Mouse (Mus musculus): ENCODE results near the gene Teddm2. TPM values are rescaled to one million over a fixed set of nuclear protein-coding genes. Genes with fewer than 3 reads are reported as not detected.
A peak's percentile ranks its signal among the peaks of the same experiment; 100 is the strongest.

Teddm2 gene
- 0.35 and 0.78 TPM in 2 replicates for polyA plus RNA-seq (2015; fragmentation: Nextera tagmentation; extraction: Ambion mirVana)

DNA sequence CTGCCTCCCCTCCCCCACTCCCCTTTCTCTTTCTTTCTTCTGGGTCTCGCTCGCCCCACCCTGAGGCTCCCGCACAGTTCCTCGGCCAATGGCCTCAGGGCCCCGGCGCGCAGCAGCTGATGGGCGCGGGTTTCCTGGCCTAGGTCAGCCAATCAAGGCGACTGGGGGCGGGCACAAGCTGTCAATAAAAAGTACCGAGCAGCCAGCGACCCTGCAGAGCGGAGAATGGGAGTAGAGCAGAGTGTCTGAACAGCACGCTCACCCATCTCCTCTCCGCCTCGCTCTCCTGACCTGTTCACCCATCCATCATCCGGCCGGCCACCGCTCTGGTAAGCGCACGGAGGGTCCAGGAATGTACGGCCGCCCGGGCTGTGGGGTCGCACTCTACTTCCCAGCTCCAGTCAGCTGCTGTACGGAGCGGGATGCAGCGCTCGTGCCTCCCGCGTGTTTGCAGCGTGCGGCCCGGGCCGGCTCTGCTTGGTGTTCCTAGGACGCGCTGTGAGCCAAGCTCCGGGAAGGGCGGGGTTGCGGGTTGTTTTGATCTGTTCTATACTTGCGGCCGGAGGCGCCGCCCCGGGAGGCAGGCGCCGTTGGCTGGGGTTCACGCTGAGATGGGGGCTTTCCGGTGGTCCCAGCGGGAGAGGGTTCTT, at the start of gene Teddm2, which contains the start of gene Glul:
TSS of gene Teddm2 (minus strand) at position 498 of the 650 bp plus-strand sequence.
TSS of gene Glul (plus strand) at position 214 of the 650 bp plus-strand sequence.
- Histone ChIP-seq H3K4me1 (peaks cover 26% of the 10 kb centered on the region), H3K4me2 (peak within 1 kb of the TSS; percentile 82), H3K36me3 (peaks cover 22% of the 10 kb centered on the region), H3K27me3 (no peaks in the 10 kb centered on the region), H3K4me3 (peak within 1 kb of the TSS; percentile 79), H3K9ac (peak within 1 kb of the TSS; percentile 84), H3K9me3 (no peaks in the 10 kb centered on the region), H3K27ac (peak within 1 kb of the TSS; percentile 97)
- WGBS = under 1% methylated on average over 51 of the region's 51 CpGs
- ATAC-seq (ENCODE audit: insufficient number of reproducible peaks, low FRiP score, low TSS enrichment, low read depth) = peak; percentile 95

DNA sequence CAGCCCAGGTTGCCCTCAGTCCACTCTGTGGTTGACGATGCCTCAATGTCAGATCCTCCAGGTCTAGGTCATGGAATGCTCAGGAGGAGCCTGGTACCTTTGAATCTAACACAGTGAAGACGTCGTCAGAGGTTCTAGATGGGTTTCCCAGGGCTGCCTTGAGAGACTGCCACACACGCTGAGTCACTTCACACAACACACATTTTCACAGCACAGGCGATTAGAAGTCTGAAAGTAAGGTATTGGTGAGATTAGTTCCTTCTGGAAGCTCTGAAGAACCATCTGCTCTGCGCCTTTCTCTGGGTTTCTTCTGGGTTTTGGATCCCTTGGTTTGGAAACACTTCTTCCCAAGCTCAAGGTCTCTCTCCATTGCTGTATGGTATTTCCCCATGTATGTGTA, 47.8 kb upstream of the Teddm2 start:
- Histone ChIP-seq H3K4me1 (no peaks in the 10 kb centered on the region), H3K36me3 (no peaks in the 10 kb centered on the region), H3K9me3 (no peaks in the 10 kb centered on the region), H3K4me2 (no peak overlapping the region), H3K27ac (no peak overlapping the region), H3K4me3 (no peak overlapping the region), H3K27me3 (no peaks in the 10 kb centered on the region), H3K9ac (no peak overlapping the region)
- 82% methylated on average over 6 of the region's 6 CpGs for WGBS
- no peak for ATAC-seq (ENCODE audit: insufficient number of reproducible peaks, low FRiP score, low TSS enrichment, low read depth)

DNA sequence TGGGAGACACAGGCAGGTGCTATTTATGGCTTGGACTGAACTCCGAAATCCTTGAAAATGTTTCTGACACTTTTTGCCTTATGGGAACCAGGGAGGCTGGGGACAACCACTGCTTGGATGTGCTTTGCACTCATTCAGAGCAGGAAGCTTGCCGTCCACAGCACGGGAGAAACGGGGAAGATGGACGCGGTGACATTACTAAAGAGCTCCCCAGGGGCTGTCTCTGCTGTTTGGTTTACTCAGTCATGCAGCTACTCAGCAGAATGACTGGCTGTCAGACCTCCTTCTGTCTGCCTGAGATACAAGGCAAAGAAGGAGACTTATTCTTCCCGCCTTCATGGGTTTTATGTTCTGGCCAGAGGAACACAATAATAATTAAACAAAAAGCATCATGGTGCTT, 46.9 kb upstream of the Teddm2 start:
- 69% methylated on average over 7 of the region's 7 CpGs for WGBS
- no peak overlapping the region for H3K4me3 ChIP-seq
- H3K9me3 ChIP-seq = no peaks in the 10 kb centered on the region
- no peaks in the 10 kb centered on the region for H3K27me3 ChIP-seq
- no peak for ATAC-seq (ENCODE audit: insufficient number of reproducible peaks, low FRiP score, low TSS enrichment, low read depth)
- H3K27ac ChIP-seq = no peak overlapping the region
- H3K4me1 ChIP-seq = no peaks in the 10 kb centered on the region
- H3K9ac ChIP-seq = no peak overlapping the region
- no peak overlapping the region for H3K4me2 ChIP-seq
- no peaks in the 10 kb centered on the region for H3K36me3 ChIP-seq

DNA sequence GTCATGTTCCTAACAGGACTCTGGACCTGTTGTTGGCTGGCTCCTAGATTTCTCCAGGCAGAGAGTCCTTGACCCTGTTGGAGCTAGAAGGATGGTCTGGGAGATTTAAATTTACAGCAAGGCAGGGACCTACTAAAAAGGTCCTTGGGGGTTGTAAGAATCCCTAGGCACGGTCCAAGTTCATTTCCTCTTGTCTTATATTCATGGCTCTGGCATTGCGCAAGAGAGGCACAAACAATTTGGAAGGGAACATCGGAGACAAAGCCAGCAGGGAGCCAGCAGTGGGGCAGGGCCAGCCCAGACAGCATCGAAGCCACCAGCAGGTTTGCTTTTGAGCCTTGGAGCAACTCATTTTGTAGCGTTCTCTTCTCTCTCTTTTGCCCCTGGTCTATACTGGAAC, 45.2 kb upstream of the Teddm2 start:
- H3K27ac ChIP-seq = no peak overlapping the region
- no peaks in the 10 kb centered on the region for H3K27me3 ChIP-seq
- H3K9me3 ChIP-seq = no peaks in the 10 kb centered on the region
- H3K9ac ChIP-seq = no peak overlapping the region
- no peaks in the 10 kb centered on the region for H3K36me3 ChIP-seq
- H3K4me3 ChIP-seq = no peak overlapping the region
- ATAC-seq (ENCODE audit: insufficient number of reproducible peaks, low FRiP score, low TSS enrichment, low read depth) = no peak
- H3K4me1 ChIP-seq = no peaks in the 10 kb centered on the region
- no peak overlapping the region for H3K4me2 ChIP-seq
- WGBS = 75% methylated on average over 5 of the region's 5 CpGs

DNA sequence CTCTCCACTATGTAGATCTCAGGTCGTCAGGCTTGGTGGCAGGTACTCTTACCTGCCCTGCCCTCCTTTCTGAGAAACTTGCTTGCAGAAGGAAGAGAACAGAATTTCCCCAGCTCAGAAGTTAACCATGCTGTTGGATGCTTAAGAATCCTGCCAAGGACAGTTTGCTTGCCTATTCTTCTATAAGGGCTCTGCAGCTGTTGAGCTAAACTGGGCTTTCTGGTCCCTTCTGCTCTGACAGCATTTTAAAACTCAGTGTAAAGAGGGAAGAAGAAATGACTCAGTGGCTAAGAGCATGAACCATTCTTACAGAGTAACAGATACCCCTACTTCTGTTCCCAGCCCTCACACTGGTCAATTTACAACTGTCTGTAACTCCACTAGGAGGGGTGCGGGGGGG, 41.0 kb upstream of the Teddm2 start:
- Histone ChIP-seq H3K4me2 (no peak overlapping the region), H3K9me3 (no peaks in the 10 kb centered on the region)
- no peak for ATAC-seq (ENCODE audit: insufficient number of reproducible peaks, low FRiP score, low TSS enrichment, low read depth)

DNA sequence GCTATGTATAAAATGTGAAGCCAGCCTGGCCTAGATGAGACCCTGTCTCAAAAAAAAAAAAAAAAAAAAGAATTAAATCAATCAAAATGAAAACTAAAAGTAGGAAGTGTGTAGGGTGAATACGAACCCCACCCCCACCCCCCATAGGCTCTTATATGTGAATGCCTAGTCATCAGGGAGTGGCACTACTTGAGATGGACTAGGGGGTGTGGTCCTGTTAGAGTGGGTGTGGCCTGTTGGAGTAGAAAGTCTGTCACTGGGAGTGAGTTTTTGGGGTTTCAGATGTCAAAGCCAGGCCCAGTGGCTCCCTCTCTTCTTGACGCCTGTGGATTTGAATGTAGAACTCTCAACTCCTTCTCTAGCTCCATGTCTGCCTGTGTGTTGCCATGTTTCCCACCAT, 37.0 kb upstream of the Teddm2 start:
- H3K4me2 ChIP-seq = no peak overlapping the region
- no peaks in the 10 kb centered on the region for H3K36me3 ChIP-seq

More for the DNA sequence above, 41.0 kb upstream of the Teddm2 start:
- Histone ChIP-seq H3K4me3 (no peak overlapping the region), H3K4me1 (no peaks in the 10 kb centered on the region), H3K27ac (no peak overlapping the region), H3K27me3 (no peaks in the 10 kb centered on the region), H3K36me3 (no peaks in the 10 kb centered on the region), H3K9ac (no peak overlapping the region)
- 76% methylated on average over 2 of the region's 2 CpGs for WGBS

DNA sequence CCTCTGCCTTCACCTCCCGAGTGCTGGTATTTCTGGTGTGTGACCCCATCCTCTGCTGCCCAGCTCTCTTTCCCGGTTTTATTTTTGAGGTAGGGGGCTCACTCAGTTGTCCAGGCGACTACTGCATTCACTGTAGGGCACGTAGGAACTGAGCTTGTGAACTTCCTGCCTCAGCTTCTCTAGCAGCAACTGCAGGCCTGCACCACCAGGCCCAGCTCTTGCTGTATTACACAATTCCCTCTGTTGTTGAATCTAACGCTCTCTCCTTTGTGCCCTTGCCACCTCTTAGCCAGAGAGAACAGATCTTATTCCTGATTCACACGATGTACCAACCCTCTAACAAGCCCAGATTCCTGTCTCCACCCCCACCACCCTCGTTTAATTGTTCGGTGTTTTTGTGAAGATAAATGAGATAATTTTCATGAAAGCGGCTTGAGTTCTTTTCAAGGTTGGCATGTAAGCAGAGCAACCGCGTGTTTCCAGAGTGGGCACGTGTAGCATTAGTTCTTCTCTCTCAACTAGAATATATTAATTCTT, 35.9 kb upstream of the Teddm2 start:
- H3K4me2 ChIP-seq = no peak overlapping the region
- no peaks in the 10 kb centered on the region for H3K27me3 ChIP-seq
- no peak overlapping the region for H3K4me3 ChIP-seq
- no peak overlapping the region for H3K27ac ChIP-seq
- no peak overlapping the region for H3K9ac ChIP-seq
- WGBS = 81% methylated on average over 12 of the region's 12 CpGs
- no peak for ATAC-seq (ENCODE audit: insufficient number of reproducible peaks, low FRiP score, low TSS enrichment, low read depth)
- no peaks in the 10 kb centered on the region for H3K4me1 ChIP-seq
- no peaks in the 10 kb centered on the region for H3K9me3 ChIP-seq
- no peaks in the 10 kb centered on the region for H3K36me3 ChIP-seq

More for the DNA sequence above, 37.0 kb upstream of the Teddm2 start:
- 92% methylated on average over 2 of the region's 2 CpGs for WGBS
- Histone ChIP-seq H3K27me3 (no peaks in the 10 kb centered on the region), H3K27ac (no peak overlapping the region), H3K9me3 (no peaks in the 10 kb centered on the region), H3K4me3 (no peak overlapping the region), H3K9ac (no peak overlapping the region), H3K4me1 (no peaks in the 10 kb centered on the region)
- ATAC-seq (ENCODE audit: insufficient number of reproducible peaks, low FRiP score, low TSS enrichment, low read depth) = no peak

DNA sequence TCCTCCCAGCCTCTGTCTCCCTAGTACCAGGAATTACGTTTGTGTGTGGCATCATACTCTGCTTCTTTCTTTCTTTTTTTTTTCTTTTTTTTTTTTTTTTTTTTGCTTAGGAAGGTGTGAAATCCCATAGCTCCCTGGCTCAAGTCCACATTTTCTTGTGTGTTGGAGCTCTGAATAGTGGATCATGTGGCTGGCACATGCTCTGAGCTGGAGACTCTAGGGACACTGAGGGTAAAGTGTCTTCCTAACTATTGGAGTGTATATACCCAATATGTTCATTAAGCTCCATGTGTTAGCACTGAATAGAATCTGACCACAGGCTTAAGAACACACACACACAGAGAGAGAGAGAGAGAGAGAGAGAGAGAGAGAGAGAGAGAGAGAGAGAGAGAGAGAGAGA, 33.7 kb upstream of the Teddm2 start:
- WGBS = 47% methylated on average over 1 of the region's 1 CpGs
- no peaks in the 10 kb centered on the region for H3K4me1 ChIP-seq
- no peak overlapping the region for H3K9ac ChIP-seq
- no peaks in the 10 kb centered on the region for H3K36me3 ChIP-seq
- H3K4me3 ChIP-seq = no peak overlapping the region
- ATAC-seq (ENCODE audit: insufficient number of reproducible peaks, low FRiP score, low TSS enrichment, low read depth) = no peak
- no peaks in the 10 kb centered on the region for H3K9me3 ChIP-seq
- H3K4me2 ChIP-seq = no peak overlapping the region
- no peaks in the 10 kb centered on the region for H3K27me3 ChIP-seq
- no peak overlapping the region for H3K27ac ChIP-seq

DNA sequence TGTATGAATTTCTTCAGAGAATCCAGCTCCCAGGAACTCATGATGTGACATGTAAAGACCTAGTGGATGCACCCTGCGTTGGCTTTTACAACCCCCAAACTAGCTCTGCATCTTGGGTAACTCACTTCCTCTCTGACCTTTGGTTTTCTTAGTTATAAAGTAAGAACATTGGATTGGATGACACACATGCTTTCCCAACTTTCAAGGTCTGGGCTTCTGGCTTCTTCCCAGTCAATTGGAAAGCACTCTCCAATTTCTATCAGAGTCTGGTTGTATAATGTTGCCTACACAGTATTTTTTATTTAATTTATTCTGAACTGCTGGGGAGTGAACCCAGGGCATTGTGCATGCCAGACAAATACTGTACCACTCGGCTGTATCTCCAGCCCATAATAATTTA, 30.4 kb upstream of the Teddm2 start:
- no peak for ATAC-seq (ENCODE audit: insufficient number of reproducible peaks, low FRiP score, low TSS enrichment, low read depth)
- 80% methylated on average over 2 of the region's 2 CpGs for WGBS
- no peak overlapping the region for H3K27ac ChIP-seq

DNA sequence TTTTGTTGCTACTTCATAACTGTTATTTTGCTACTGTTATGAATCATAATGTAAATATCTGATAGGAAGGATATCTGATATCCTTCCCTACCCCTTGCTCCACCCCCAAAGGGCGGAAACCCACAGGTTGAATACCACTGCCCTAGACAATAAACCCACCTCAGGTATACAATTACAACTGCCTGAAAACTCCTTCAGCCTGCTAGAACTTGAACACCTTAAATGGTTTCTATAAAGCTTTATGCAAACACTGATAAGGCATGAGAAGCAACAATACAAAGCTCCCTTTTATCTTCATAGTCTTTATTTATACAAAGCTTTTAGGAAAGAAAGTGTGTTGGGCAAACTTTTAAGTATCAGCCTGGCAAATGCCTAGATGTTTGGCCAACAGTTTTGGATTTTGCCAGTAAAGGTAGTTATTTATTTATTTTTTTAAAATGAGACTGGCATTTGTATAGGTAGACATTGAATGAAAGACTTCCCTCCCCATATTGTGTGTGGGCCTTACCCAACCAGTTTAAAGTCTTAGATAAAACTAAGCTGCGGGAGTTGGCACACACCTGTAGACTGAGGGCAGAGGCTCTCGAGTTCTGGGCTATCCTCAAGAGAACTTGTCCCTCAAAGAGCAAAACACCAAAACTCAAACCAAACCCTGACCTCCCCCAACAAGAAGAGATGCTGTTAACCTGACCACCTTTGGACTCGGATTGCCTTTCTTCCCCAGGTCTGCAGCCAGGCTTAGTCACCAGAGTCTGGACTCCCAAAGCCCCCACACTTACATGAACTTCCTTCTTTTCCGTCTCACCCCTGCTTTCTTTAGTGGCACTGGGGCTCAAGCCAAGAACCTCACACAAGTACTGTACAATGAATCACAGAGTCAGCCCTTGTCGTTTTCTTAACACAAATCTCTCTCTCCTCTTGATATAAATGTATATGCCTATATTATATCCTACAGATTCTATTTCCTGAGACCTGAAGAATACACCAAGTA, 24.7 kb upstream of the Teddm2 start:
- Histone ChIP-seq H3K36me3 (no peaks in the 10 kb centered on the region), H3K4me1 (no peaks in the 10 kb centered on the region), H3K9ac (no peak overlapping the region), H3K27ac (no peak overlapping the region), H3K27me3 (no peaks in the 10 kb centered on the region), H3K4me3 (no peak overlapping the region), H3K9me3 (no peaks in the 10 kb centered on the region), H3K4me2 (no peak overlapping the region)
- 69% methylated on average over 6 of the region's 6 CpGs for WGBS
- ATAC-seq (ENCODE audit: insufficient number of reproducible peaks, low FRiP score, low TSS enrichment, low read depth) = no peak

More for the DNA sequence above, 30.4 kb upstream of the Teddm2 start:
- no peaks in the 10 kb centered on the region for H3K27me3 ChIP-seq
- H3K36me3 ChIP-seq = no peaks in the 10 kb centered on the region
- H3K4me2 ChIP-seq = no peak overlapping the region
- H3K4me3 ChIP-seq = no peak overlapping the region
- no peaks in the 10 kb centered on the region for H3K4me1 ChIP-seq
- no peaks in the 10 kb centered on the region for H3K9me3 ChIP-seq
- H3K9ac ChIP-seq = no peak overlapping the region

DNA sequence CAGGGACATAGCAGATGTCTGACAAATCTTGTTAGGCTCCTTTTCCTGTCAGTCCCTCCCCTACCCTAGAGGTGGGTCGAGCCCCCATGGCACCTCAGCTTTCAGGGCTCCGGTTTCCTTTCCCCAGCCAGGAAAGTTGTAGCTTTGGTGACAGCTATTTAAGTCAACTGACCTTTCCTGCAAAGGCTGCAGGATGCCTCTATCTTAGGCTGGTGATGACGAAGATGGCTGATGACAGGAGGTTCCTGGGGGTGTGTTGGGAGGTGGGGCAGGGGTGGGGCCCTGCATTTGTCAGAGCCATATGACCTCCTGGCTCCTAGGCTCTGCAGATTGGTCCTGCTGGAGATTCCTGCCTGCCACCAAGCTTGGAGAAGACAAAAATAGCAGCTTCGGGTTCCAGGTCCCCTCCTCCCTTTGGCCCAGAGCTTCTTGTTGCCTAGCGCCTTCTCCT, 22.6 kb upstream of the Teddm2 start:
- ATAC-seq (ENCODE audit: insufficient number of reproducible peaks, low FRiP score, low TSS enrichment, low read depth) = no peak
- no peaks in the 10 kb centered on the region for H3K27me3 ChIP-seq
- no peak overlapping the region for H3K27ac ChIP-seq
- H3K9me3 ChIP-seq = no peaks in the 10 kb centered on the region
- H3K9ac ChIP-seq = no peak overlapping the region
- H3K36me3 ChIP-seq = no peaks in the 10 kb centered on the region
- H3K4me2 ChIP-seq = no peak overlapping the region
- H3K4me3 ChIP-seq = no peak overlapping the region
- H3K4me1 ChIP-seq = no peaks in the 10 kb centered on the region
- 29% methylated on average over 5 of the region's 5 CpGs for WGBS

DNA sequence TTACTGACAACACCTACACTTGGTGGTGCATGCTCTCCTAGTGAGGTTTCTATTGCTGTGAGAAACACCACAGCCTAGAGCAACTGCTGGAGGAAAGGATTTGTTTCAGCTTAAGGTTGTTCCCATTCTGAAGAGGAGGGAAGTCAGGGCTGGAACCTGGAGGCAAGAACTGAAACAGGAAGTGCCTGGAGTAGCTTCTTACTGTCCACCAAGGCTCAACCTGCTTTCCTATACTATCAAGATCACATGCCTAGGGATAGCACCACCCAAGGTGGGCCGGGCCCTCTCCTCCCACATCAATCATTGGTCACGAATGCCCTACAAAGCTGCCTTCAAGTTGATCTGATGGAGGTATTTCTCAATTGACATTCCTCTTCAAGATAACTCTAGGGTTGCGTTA, 21.6 kb upstream of the Teddm2 start:
- Histone ChIP-seq H3K9ac (no peak overlapping the region), H3K4me3 (no peak overlapping the region), H3K36me3 (no peaks in the 10 kb centered on the region), H3K4me1 (no peaks in the 10 kb centered on the region), H3K9me3 (no peaks in the 10 kb centered on the region), H3K27ac (no peak overlapping the region), H3K4me2 (no peak overlapping the region), H3K27me3 (no peaks in the 10 kb centered on the region)
- 88% methylated on average over 3 of the region's 3 CpGs for WGBS
- no peak for ATAC-seq (ENCODE audit: insufficient number of reproducible peaks, low FRiP score, low TSS enrichment, low read depth)
